Mouse (Mus musculus) neural tube, embryonic 14.5 days (tissue): ENCODE data around the gene Plekhh1. TPM values are rescaled to one million over a fixed set of nuclear protein-coding genes. Genes with fewer than 3 reads are reported as not detected.

Source experiments
- ATAC-seq: fragments of 200-750 bp; cut with Nextera tagmentation; 2 replicates; pipeline ENCODE4 v1.8.0; 2017; ENCODE audit warnings: low read depth, mild to moderate bottlenecking, moderate TSS enrichment, moderate library complexity
- H3K27ac ChIP-seq: fragments of 300-500 bp; sonication (generic); 2 replicates; pipeline ENCODE4 v1.5.1; 2014; ENCODE audit warnings: low read depth, mild to moderate bottlenecking, control low read depth, low read length, moderate library complexity, mixed read lengths
- H3K27me3 ChIP-seq: fragments of 300-500 bp; sonication (generic); 2 replicates; pipeline ENCODE4 v1.6.1; 2014; ENCODE audit warnings: low read length; ENCODE audit not compliant: control insufficient read depth, insufficient read depth
- H3K36me3 ChIP-seq: fragments of 300-500 bp; sonication (generic); 2 replicates; pipeline ENCODE4 v1.6.1; 2014; ENCODE audit warnings: low read length, mixed read lengths; ENCODE audit not compliant: control insufficient read depth, insufficient read depth
- H3K4me1 ChIP-seq: fragments of 300-500 bp; sonication (generic); 2 replicates; pipeline ENCODE4 v1.6.1; 2014; ENCODE audit warnings: low read length; ENCODE audit not compliant: control insufficient read depth, insufficient read depth
- H3K4me2 ChIP-seq: fragments of 300-500 bp; sonication (generic); 2 replicates; pipeline ENCODE4 v1.6.1; 2014; ENCODE audit warnings: mild to moderate bottlenecking, low read depth, low read length, control low read depth
- H3K4me3 ChIP-seq: fragments of 300-500 bp; sonication (generic); 2 replicates; pipeline ENCODE4 v1.5.1; 2014; ENCODE audit warnings: low read depth, low read length, control low read depth, mixed read lengths
- H3K9ac ChIP-seq: fragments of 300-500 bp; sonication (generic); replicated peaks from 2 replicates; pipeline ENCODE4 v1.6.1; 2014; ENCODE audit warnings: low read depth, mild to moderate bottlenecking, control low read depth, low read length, mixed read lengths
- H3K9me3 ChIP-seq: fragments of 300-500 bp; sonication (generic); 2 replicates; pipeline ENCODE4 v1.6.1; 2016; ENCODE audit warnings: low read length; ENCODE audit not compliant: control insufficient read depth
- WGBS: fragments of 180-500 bp; shearing (Covaris S2); extraction: QIAGEN DNeasy Blood & Tissue Kit; methylation state at CpG from one replicate; pipeline ENCODE4 v1.1.7; 2014; 5-methylcytosine and 5-hydroxymethylcytosine counted together
- polyA plus RNA-seq: library from polyadenylated mRNA; unstranded; fragments of >200 nt; fragmentation: Nextera tagmentation; extraction: Ambion mirVana; gene quantifications from 2 replicates; pipeline ENCODE4 v1.2.1, GENCODE M21; 2014

The Plekhh1 gene
- 2.4 and 3.4 TPM in 2 replicates for polyA plus RNA-seq

- no peaks in the 10 kb centered on the region for H3K4me1 ChIP-seq
- H3K4me3 ChIP-seq, result peak within 1 kb of the TSS; percentile 66
- ATAC-seq, result peak; percentile 94
- peak within 1 kb of the TSS; percentile 88 for H3K9ac ChIP-seq
- peak within 1 kb of the TSS; percentile 98 for H3K4me2 ChIP-seq
- H3K9me3 ChIP-seq, result no peaks in the 10 kb centered on the region
- H3K27me3 ChIP-seq, result no peaks in the 10 kb centered on the region
- peak within 1 kb of the TSS; percentile 64 for H3K27ac ChIP-seq
- WGBS, result under 1% methylated on average over 52 of the region's 80 CpGs
- H3K36me3 ChIP-seq, result no peaks in the 10 kb centered on the region
Observed at GRCm38 (mm10) chr12:79028911-79029861, at the start of gene Plekhh1. Gene Plekhh1 (plus strand): TSS chr12:79029163.

DNA sequence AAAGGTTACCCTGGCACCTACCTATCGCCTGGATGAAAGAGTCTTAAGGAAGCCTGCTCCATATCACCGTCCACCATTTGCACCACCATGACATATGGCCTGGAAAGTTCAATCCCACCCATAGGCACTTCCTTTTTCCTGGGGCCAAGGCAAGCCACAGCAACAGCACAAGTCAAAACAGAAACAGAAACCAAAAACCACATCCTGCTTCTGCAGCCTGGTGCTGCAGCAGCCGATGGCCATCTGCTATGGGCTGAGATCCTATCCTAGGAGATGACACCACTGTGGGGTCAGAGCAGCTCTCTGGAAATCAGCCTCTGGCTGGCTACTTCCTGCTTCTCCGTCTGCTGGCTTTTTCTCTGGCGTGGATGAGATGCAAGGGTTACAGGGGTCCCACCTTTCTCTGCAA is 48.3 kb upstream of the Plekhh1 start:
- Histone ChIP-seq H3K36me3 (no peaks in the 10 kb centered on the region), H3K4me2 (no peak overlapping the region), H3K9me3 (no peaks in the 10 kb centered on the region), H3K27me3 (no peaks in the 10 kb centered on the region), H3K9ac (no peak overlapping the region), H3K27ac (no peak overlapping the region), H3K4me1 (no peaks in the 10 kb centered on the region), H3K4me3 (no peak overlapping the region)
- no peak for ATAC-seq
- 91% methylated on average over 5 of the region's 5 CpGs for whole genome bisulfite sequencing

GRCm38 (mm10) chr12:78981131-78981530 is 47.8 kb upstream of the Plekhh1 start:
- no peak overlapping the region for H3K9ac ChIP-seq
- H3K27me3 ChIP-seq, result no peaks in the 10 kb centered on the region
- no peak overlapping the region for H3K27ac ChIP-seq
- H3K36me3 ChIP-seq, result no peaks in the 10 kb centered on the region
- 90% methylated on average over 2 of the region's 2 CpGs for WGBS
- no peak for ATAC-seq
- no peak overlapping the region for H3K4me3 ChIP-seq
- H3K4me2 ChIP-seq, result no peak overlapping the region
- no peaks in the 10 kb centered on the region for H3K9me3 ChIP-seq
- no peaks in the 10 kb centered on the region for H3K4me1 ChIP-seq

GRCm38 (mm10) chr12:78981938-78982825 is 46.8 kb upstream of the Plekhh1 start:
- H3K4me1 ChIP-seq, result no peaks in the 10 kb centered on the region; the same call in 1 of the 2 replicates
- no peak overlapping the region for H3K4me2 ChIP-seq
- no peaks in the 10 kb centered on the region for H3K9me3 ChIP-seq
- H3K36me3 ChIP-seq, result no peaks in the 10 kb centered on the region
- H3K4me3 ChIP-seq, result no peak overlapping the region
- no peaks in the 10 kb centered on the region for H3K27me3 ChIP-seq
- no peak overlapping the region for H3K27ac ChIP-seq
- H3K9ac ChIP-seq, result no peak overlapping the region
- WGBS, result 73% methylated on average over 9 of the region's 9 CpGs
- ATAC-seq, result no peak

GRCm38 (mm10) chr12:78983296-78984034 is 45.5 kb upstream of the Plekhh1 start:
- Histone ChIP-seq H3K36me3 (no peaks in the 10 kb centered on the region), H3K9me3 (no peaks in the 10 kb centered on the region), H3K4me3 (no peak overlapping the region), H3K4me1 (peaks cover 8% of the 10 kb centered on the region; the same call in 1 of the 2 replicates), H3K9ac (no peak overlapping the region), H3K4me2 (no peak overlapping the region), H3K27ac (0 out of 2 replicates have a peak overlapping the region, but pooled peaks have one; percentile 44), H3K27me3 (no peaks in the 10 kb centered on the region)
- ATAC-seq, result peak; percentile 10; the same call in 1 of the 2 replicates
- 73% methylated on average over 9 of the region's 9 CpGs for WGBS

GRCm38 (mm10) chr12:78984035-78984432 is 44.9 kb upstream of the Plekhh1 start:
- 54% methylated on average over 3 of the region's 3 CpGs for WGBS
- Histone ChIP-seq H3K36me3 (no peaks in the 10 kb centered on the region), H3K4me3 (no peak overlapping the region), H3K9ac (no peak overlapping the region), H3K9me3 (no peaks in the 10 kb centered on the region), H3K27me3 (no peaks in the 10 kb centered on the region), H3K4me2 (no peak overlapping the region), H3K4me1 (peaks cover 8% of the 10 kb centered on the region; the same call in 1 of the 2 replicates), H3K27ac (peak overlapping the region; percentile 55)
- peak; percentile 58; the same call in 1 of the 2 replicates for ATAC-seq

DNA sequence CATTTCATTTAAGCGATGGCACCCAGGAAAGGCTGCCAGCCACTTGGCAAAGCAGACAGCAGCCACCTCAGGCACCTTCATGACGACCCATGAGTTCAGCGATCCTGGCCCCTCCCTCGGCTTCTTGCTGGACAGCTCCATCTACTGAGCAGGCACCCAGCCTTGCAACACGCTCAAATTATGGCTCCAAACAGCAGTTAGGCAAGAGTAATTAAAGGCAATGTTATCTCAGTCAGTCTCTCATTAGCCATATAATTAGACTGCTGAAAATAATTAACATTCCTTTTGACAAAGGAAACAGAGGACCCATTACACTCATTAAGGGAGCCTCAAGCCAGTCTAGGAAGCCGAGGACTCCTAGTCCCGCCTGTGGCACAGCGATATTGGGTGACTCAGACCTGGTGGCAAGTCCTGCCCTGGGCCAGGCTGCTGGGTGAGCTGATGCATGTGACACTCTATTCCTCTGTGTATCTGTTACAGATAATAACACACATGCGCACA is 41.3 kb upstream of the Plekhh1 start:
- peaks cover 8% of the 10 kb centered on the region; the same call in 1 of the 2 replicates for H3K4me1 ChIP-seq
- no peaks in the 10 kb centered on the region for H3K36me3 ChIP-seq
- no peaks in the 10 kb centered on the region for H3K27me3 ChIP-seq
- peak overlapping the region; percentile 52; the same call in 1 of the 2 replicates for H3K27ac ChIP-seq
- ATAC-seq, result peak; percentile 82
- no peak overlapping the region for H3K4me2 ChIP-seq
- WGBS, result 34% methylated on average over 9 of the region's 9 CpGs
- H3K9me3 ChIP-seq, result no peaks in the 10 kb centered on the region
- no peak overlapping the region for H3K4me3 ChIP-seq
- H3K9ac ChIP-seq, result no peak overlapping the region

- H3K4me1 ChIP-seq, result no peaks in the 10 kb centered on the region
- ATAC-seq, result no peak
- 81% methylated on average over 4 of the region's 4 CpGs for WGBS
- no peak overlapping the region for H3K4me2 ChIP-seq
- H3K9me3 ChIP-seq, result no peaks in the 10 kb centered on the region
- no peaks in the 10 kb centered on the region for H3K36me3 ChIP-seq
- H3K4me3 ChIP-seq, result no peak overlapping the region
- no peaks in the 10 kb centered on the region for H3K27me3 ChIP-seq
- no peak overlapping the region for H3K27ac ChIP-seq
- no peak overlapping the region for H3K9ac ChIP-seq
Observed at GRCm38 (mm10) chr12:78996271-78996670, 32.7 kb upstream of the Plekhh1 start.
